Mouse (Mus musculus): Measurements from ENCODE around the gene CN725425. TPM values are rescaled to one million over a fixed set of nuclear protein-coding genes. Genes with fewer than 3 reads are reported as not detected.

Gene CN725425
- polyA plus RNA-seq, 1 experiment from 2014 or later = not detected

- H3K4me1 ChIP-seq (ENCODE audit: control insufficient read depth in 2 of 2, insufficient read depth in 2 of 2, low read length in 2 of 2) = no peaks in the 10 kb centered on the region
- H3K9ac ChIP-seq (ENCODE audit: low read length) = no peak overlapping the region
- ATAC-seq (ENCODE audit: insufficient number of reproducible peaks, insufficient read depth, low FRiP score, low read depth) = no peak
- H3K27ac ChIP-seq (replicated peaks in 1 of 2; ENCODE audit: control insufficient read depth in 1 of 2, insufficient read depth in 1 of 2, low read depth in 2 of 2, low read length in 2 of 2) = no peak overlapping the region
- no peak overlapping the region for H3K4me2 ChIP-seq (ENCODE audit: low read length)
- no peaks in the 10 kb centered on the region for H3K36me3 ChIP-seq (ENCODE audit: control insufficient read depth, insufficient read depth, low read length)
- no peaks in the 10 kb centered on the region for H3K9me3 ChIP-seq (ENCODE audit: control insufficient read depth, low read length)
- no peaks in the 10 kb centered on the region for H3K27me3 ChIP-seq (ENCODE audit: control insufficient read depth, insufficient read depth, low read length)
- H3K4me3 ChIP-seq (ENCODE audit: control insufficient read depth in 1 of 2, insufficient read depth in 1 of 2, low read depth in 1 of 2, low read length in 2 of 2) = no peak overlapping the region
- WGBS = 78% methylated on average over 5 of the region's 5 CpGs
Measured at GRCm38 (mm10) chr15:91237294-91237693, 38.0 kb downstream of the CN725425 start.

GRCm38 (mm10) chr15:91240683-91241335, 41.5 kb downstream of the CN725425 start:
- no peak for ATAC-seq (ENCODE audit: insufficient number of reproducible peaks, insufficient read depth, low FRiP score, low read depth)
- WGBS = 81% methylated on average over 3 of the region's 3 CpGs
- H3K4me2 ChIP-seq (ENCODE audit: low read length) = no peak overlapping the region
- no peaks in the 10 kb centered on the region for H3K27me3 ChIP-seq (ENCODE audit: control insufficient read depth, insufficient read depth, low read length)
- no peaks in the 10 kb centered on the region for H3K36me3 ChIP-seq (ENCODE audit: control insufficient read depth, insufficient read depth, low read length)
- no peak overlapping the region for H3K4me3 ChIP-seq (ENCODE audit: control insufficient read depth in 1 of 2, insufficient read depth in 1 of 2, low read depth in 1 of 2, low read length in 2 of 2)
- H3K4me1 ChIP-seq (ENCODE audit: control insufficient read depth in 2 of 2, insufficient read depth in 2 of 2, low read length in 2 of 2) = no peaks in the 10 kb centered on the region
- no peak overlapping the region for H3K27ac ChIP-seq (replicated peaks in 1 of 2; ENCODE audit: control insufficient read depth in 1 of 2, insufficient read depth in 1 of 2, low read depth in 2 of 2, low read length in 2 of 2)
- H3K9ac ChIP-seq (ENCODE audit: low read length) = no peak overlapping the region
- no peaks in the 10 kb centered on the region for H3K9me3 ChIP-seq (ENCODE audit: control insufficient read depth, low read length)

GRCm38 (mm10) chr15:91250815-91251214, 51.5 kb downstream of the CN725425 start:
- Histone ChIP-seq H3K4me1 (ENCODE audit: control insufficient read depth in 2 of 2, insufficient read depth in 2 of 2, low read length in 2 of 2) (no peaks in the 10 kb centered on the region), H3K9me3 (ENCODE audit: control insufficient read depth, low read length) (no peaks in the 10 kb centered on the region), H3K4me2 (ENCODE audit: low read length) (no peak overlapping the region), H3K27me3 (ENCODE audit: control insufficient read depth, insufficient read depth, low read length) (no peaks in the 10 kb centered on the region), H3K9ac (ENCODE audit: low read length) (no peak overlapping the region), H3K27ac (replicated peaks in 1 of 2; ENCODE audit: control insufficient read depth in 1 of 2, insufficient read depth in 1 of 2, low read depth in 2 of 2, low read length in 2 of 2) (no peak overlapping the region), H3K36me3 (ENCODE audit: control insufficient read depth, insufficient read depth, low read length) (no peaks in the 10 kb centered on the region), H3K4me3 (ENCODE audit: control insufficient read depth in 1 of 2, insufficient read depth in 1 of 2, low read depth in 1 of 2, low read length in 2 of 2) (no peak overlapping the region)
- ATAC-seq (ENCODE audit: insufficient number of reproducible peaks, insufficient read depth, low FRiP score, low read depth) = no peak
- 72% methylated on average over 6 of the region's 6 CpGs for WGBS

- 56% methylated on average over 9 of the region's 9 CpGs for WGBS
- H3K27me3 ChIP-seq (ENCODE audit: control insufficient read depth, insufficient read depth, low read length) = no peaks in the 10 kb centered on the region
- no peaks in the 10 kb centered on the region for H3K9me3 ChIP-seq (ENCODE audit: control insufficient read depth, low read length)
- H3K27ac ChIP-seq (replicated peaks in 1 of 2; ENCODE audit: control insufficient read depth in 1 of 2, insufficient read depth in 1 of 2, low read depth in 2 of 2, low read length in 2 of 2) = no peak overlapping the region
- H3K4me2 ChIP-seq (ENCODE audit: low read length) = no peak overlapping the region
- ATAC-seq (ENCODE audit: insufficient number of reproducible peaks, insufficient read depth, low FRiP score, low read depth) = no peak
- H3K36me3 ChIP-seq (ENCODE audit: control insufficient read depth, insufficient read depth, low read length) = no peaks in the 10 kb centered on the region
- H3K4me1 ChIP-seq (ENCODE audit: control insufficient read depth in 2 of 2, insufficient read depth in 2 of 2, low read length in 2 of 2) = no peaks in the 10 kb centered on the region
- H3K9ac ChIP-seq (ENCODE audit: low read length) = no peak overlapping the region
- H3K4me3 ChIP-seq (ENCODE audit: control insufficient read depth in 1 of 2, insufficient read depth in 1 of 2, low read depth in 1 of 2, low read length in 2 of 2) = no peak overlapping the region
Measured at GRCm38 (mm10) chr15:91251544-91252408, 52.5 kb downstream of the CN725425 start.

GRCm38 (mm10) chr15:91252956-91253355, 53.7 kb downstream of the CN725425 start:
- Histone ChIP-seq H3K9me3 (ENCODE audit: control insufficient read depth, low read length) (no peaks in the 10 kb centered on the region), H3K4me3 (ENCODE audit: control insufficient read depth in 1 of 2, insufficient read depth in 1 of 2, low read depth in 1 of 2, low read length in 2 of 2) (no peak overlapping the region), H3K27me3 (ENCODE audit: control insufficient read depth, insufficient read depth, low read length) (no peaks in the 10 kb centered on the region), H3K4me1 (ENCODE audit: control insufficient read depth in 2 of 2, insufficient read depth in 2 of 2, low read length in 2 of 2) (no peaks in the 10 kb centered on the region), H3K27ac (replicated peaks in 1 of 2; ENCODE audit: control insufficient read depth in 1 of 2, insufficient read depth in 1 of 2, low read depth in 2 of 2, low read length in 2 of 2) (no peak overlapping the region), H3K9ac (ENCODE audit: low read length) (no peak overlapping the region), H3K36me3 (ENCODE audit: control insufficient read depth, insufficient read depth, low read length) (no peaks in the 10 kb centered on the region), H3K4me2 (ENCODE audit: low read length) (no peak overlapping the region)
- ATAC-seq (ENCODE audit: insufficient number of reproducible peaks, insufficient read depth, low FRiP score, low read depth) = no peak
- 41% methylated on average over 8 of the region's 8 CpGs for WGBS

- no peak for ATAC-seq (ENCODE audit: insufficient number of reproducible peaks, insufficient read depth, low FRiP score, low read depth)
- Histone ChIP-seq H3K4me2 (ENCODE audit: low read length) (no peak overlapping the region), H3K4me1 (ENCODE audit: control insufficient read depth in 2 of 2, insufficient read depth in 2 of 2, low read length in 2 of 2) (no peaks in the 10 kb centered on the region), H3K27me3 (ENCODE audit: control insufficient read depth, insufficient read depth, low read length) (no peaks in the 10 kb centered on the region), H3K4me3 (ENCODE audit: control insufficient read depth in 1 of 2, insufficient read depth in 1 of 2, low read depth in 1 of 2, low read length in 2 of 2) (no peak overlapping the region), H3K9me3 (ENCODE audit: control insufficient read depth, low read length) (no peaks in the 10 kb centered on the region), H3K9ac (ENCODE audit: low read length) (no peak overlapping the region), H3K36me3 (ENCODE audit: control insufficient read depth, insufficient read depth, low read length) (no peaks in the 10 kb centered on the region), H3K27ac (replicated peaks in 1 of 2; ENCODE audit: control insufficient read depth in 1 of 2, insufficient read depth in 1 of 2, low read depth in 2 of 2, low read length in 2 of 2) (no peak overlapping the region)
- 82% methylated on average over 2 of the region's 2 CpGs for WGBS
Measured at GRCm38 (mm10) chr15:91255308-91255707, 56.0 kb downstream of the CN725425 start.

- Histone ChIP-seq H3K4me3 (ENCODE audit: control insufficient read depth in 1 of 2, insufficient read depth in 1 of 2, low read depth in 1 of 2, low read length in 2 of 2) (no peak overlapping the region), H3K36me3 (ENCODE audit: control insufficient read depth, insufficient read depth, low read length) (no peaks in the 10 kb centered on the region), H3K27me3 (ENCODE audit: control insufficient read depth, insufficient read depth, low read length) (no peaks in the 10 kb centered on the region), H3K27ac (replicated peaks in 1 of 2; ENCODE audit: control insufficient read depth in 1 of 2, insufficient read depth in 1 of 2, low read depth in 2 of 2, low read length in 2 of 2) (no peak overlapping the region), H3K4me1 (ENCODE audit: control insufficient read depth in 2 of 2, insufficient read depth in 2 of 2, low read length in 2 of 2) (no peaks in the 10 kb centered on the region), H3K4me2 (ENCODE audit: low read length) (no peak overlapping the region), H3K9ac (ENCODE audit: low read length) (no peak overlapping the region), H3K9me3 (ENCODE audit: control insufficient read depth, low read length) (no peaks in the 10 kb centered on the region)
- 65% methylated on average over 11 of the region's 11 CpGs for WGBS
- no peak for ATAC-seq (ENCODE audit: insufficient number of reproducible peaks, insufficient read depth, low FRiP score, low read depth)
Measured at GRCm38 (mm10) chr15:91257140-91257539, 57.8 kb downstream of the CN725425 start.
